Mouse (Mus musculus): ENCODE measurements around the gene Upb1. TPM values are rescaled to one million over a fixed set of nuclear protein-coding genes. Genes with fewer than 3 reads are reported as not detected.

Upb1 gene
- total RNA-seq (2023) = 0.63 and 1.2 TPM in 2 replicates

GRCm38 (mm10) chr10:75400958-75401357, at the start of gene Upb1:
TSS of gene Upb1 (plus strand) at chr10:75401115.

Other genes starting within 250 kb of the Upb1 start
- gene Specc1l, start 189.0 kb upstream of the Upb1 start, total RNA-seq (2023) = 15.4 and 17.1 TPM in 2 replicates
- gene Adora2a, start 84.2 kb upstream of the Upb1 start, total RNA-seq (2023) = 2.0 and 2.6 TPM in 2 replicates
- gene Snrpd3, start 116.4 kb downstream of the Upb1 start, total RNA-seq (2023) = 46.2 and 47.1 TPM in 2 replicates
- 56.3 and 61.9 TPM in 2 replicates for gene Gucd1, start 116.9 kb downstream of the Upb1 start, total RNA-seq (2023)
- gene Lrrc75b, start 159.2 kb downstream of the Upb1 start, total RNA-seq (2023) = 4.6 and 4.7 TPM in 2 replicates
- 16.3 and 24.8 TPM in 2 replicates for gene Ggt1, start 160.5 kb downstream of the Upb1 start, total RNA-seq (2023)
- gene Ggt5, start 188.2 kb downstream of the Upb1 start, total RNA-seq (2023) = 27.9 and 34.1 TPM in 2 replicates
- 0.44 and 0.52 TPM in 2 replicates for gene Susd2, start 242.9 kb downstream of the Upb1 start, total RNA-seq (2023)